Mouse (Mus musculus) limb, embryonic 15.5 days (tissue): ENCODE measurements around the gene G530012D18Rik. TPM values are rescaled to one million over a fixed set of nuclear protein-coding genes. Genes with fewer than 3 reads are reported as not detected.
"Not testable (repeated sequence)": the region's sequence is repeated elsewhere in the genome, so short reads cannot be mapped to it uniquely, and the experiment has no call there.

ENCODE experiments used
- ATAC-seq: fragments of 200-750 bp; cut with Nextera tagmentation; 2 replicates; pipeline ENCODE4 v1.8.0; 2017; ENCODE audit warnings: low read depth, moderate TSS enrichment; ENCODE audit not compliant: insufficient number of reproducible peaks, low FRiP score, low TSS enrichment
- H3K27ac ChIP-seq: fragments of 300-500 bp; sonication (generic); 2 replicates; pipeline ENCODE4 v1.5.1; 2015; ENCODE audit warnings: moderate library complexity, mild to moderate bottlenecking, inconsistent platforms
- H3K27me3 ChIP-seq: fragments of 300-500 bp; sonication (generic); 2 replicates; pipeline ENCODE4 v1.6.1; 2015; ENCODE audit warnings: inconsistent platforms
- H3K36me3 ChIP-seq: fragments of 300-500 bp; sonication (generic); 2 replicates; pipeline ENCODE4 v1.6.1; 2015; ENCODE audit warnings: inconsistent platforms
- H3K4me1 ChIP-seq: fragments of 300-500 bp; sonication (generic); 2 replicates; pipeline ENCODE4 v1.6.1; 2015; ENCODE audit warnings: inconsistent platforms
- H3K4me2 ChIP-seq: fragments of 300-500 bp; sonication (generic); 2 replicates; pipeline ENCODE4 v1.6.1; 2015; ENCODE audit warnings: mild to moderate bottlenecking, inconsistent platforms
- H3K4me3 ChIP-seq: fragments of 300-500 bp; sonication (generic); 2 replicates; pipeline ENCODE4 v1.5.1; 2015; ENCODE audit warnings: mild to moderate bottlenecking, inconsistent platforms
- H3K9ac ChIP-seq: fragments of 300-500 bp; sonication (generic); 2 replicates; pipeline ENCODE4 v1.6.1; 2015; ENCODE audit warnings: inconsistent platforms
- H3K9me3 ChIP-seq: fragments of 300-500 bp; sonication (generic); 2 replicates; pipeline ENCODE4 v1.6.1; 2016; ENCODE audit warnings: inconsistent platforms
- WGBS: fragments of 180-500 bp; shearing (Covaris S2); methylation state at CpG from one replicate; pipeline ENCODE4 v1.1.7; 2015; 5-methylcytosine and 5-hydroxymethylcytosine counted together
- polyA plus RNA-seq: library from polyadenylated mRNA; unstranded; fragments of >200 nt; fragmentation: Nextera tagmentation; extraction: Ambion mirVana; gene quantifications from 2 replicates; pipeline ENCODE4 v1.2.1, GENCODE M21; 2015

The G530012D18Rik gene
- not detected in 2 replicates for polyA plus RNA-seq

DNA sequence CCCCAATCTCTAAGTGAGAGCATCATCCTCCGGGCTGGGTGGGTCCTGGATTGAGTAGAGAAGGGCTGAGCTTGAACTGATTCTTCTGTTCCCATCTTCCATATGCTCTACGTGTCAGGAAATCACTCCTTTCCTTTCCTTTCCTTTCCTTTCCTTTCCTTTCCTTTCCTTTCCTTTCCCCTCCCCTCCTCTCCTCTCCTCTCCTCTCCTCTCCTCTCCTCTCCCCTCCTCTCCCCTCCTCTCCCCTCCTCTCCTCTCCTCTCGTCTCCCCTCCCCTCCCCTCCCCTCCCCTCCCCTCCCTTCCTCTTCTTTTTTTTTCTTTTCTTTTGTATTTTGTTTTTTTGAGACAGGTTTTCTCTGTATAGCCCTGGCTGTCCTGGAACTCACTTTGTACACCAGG, at the start of gene G530012D18Rik:
TSS of gene G530012D18Rik (plus strand) at position 301 of the 400 bp plus-strand sequence.
- not testable (repeated sequence) for H3K9ac ChIP-seq, H3K4me2 ChIP-seq, H3K27me3 ChIP-seq, ATAC-seq, H3K9me3 ChIP-seq, H3K27ac ChIP-seq, H3K4me1 ChIP-seq, H3K36me3 ChIP-seq, H3K4me3 ChIP-seq
- 60% methylated on average over 2 of the region's 3 CpGs for WGBS

DNA sequence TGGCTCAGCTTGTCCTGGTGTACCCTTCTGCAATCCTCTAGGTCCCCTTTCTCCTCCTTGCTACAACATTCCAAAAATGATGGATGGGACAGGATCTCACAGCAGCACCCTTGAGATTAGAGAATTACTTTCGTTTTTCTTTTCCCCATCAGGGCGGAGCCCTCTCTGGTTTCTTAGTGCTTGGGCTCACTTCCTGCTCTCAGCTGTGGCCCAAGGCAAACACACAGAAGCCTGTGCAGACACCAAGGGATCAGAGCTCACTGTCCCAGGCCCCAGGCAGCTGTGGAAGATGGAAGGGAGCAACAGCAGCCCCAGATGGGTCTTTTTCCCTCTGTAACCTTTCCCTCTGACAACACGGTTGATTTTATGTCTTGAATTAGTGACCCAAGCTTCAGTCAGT, 49.1 kb upstream of the G530012D18Rik start:
- 51% methylated on average over 3 of the region's 3 CpGs for WGBS
- not testable (repeated sequence) for ATAC-seq

DNA sequence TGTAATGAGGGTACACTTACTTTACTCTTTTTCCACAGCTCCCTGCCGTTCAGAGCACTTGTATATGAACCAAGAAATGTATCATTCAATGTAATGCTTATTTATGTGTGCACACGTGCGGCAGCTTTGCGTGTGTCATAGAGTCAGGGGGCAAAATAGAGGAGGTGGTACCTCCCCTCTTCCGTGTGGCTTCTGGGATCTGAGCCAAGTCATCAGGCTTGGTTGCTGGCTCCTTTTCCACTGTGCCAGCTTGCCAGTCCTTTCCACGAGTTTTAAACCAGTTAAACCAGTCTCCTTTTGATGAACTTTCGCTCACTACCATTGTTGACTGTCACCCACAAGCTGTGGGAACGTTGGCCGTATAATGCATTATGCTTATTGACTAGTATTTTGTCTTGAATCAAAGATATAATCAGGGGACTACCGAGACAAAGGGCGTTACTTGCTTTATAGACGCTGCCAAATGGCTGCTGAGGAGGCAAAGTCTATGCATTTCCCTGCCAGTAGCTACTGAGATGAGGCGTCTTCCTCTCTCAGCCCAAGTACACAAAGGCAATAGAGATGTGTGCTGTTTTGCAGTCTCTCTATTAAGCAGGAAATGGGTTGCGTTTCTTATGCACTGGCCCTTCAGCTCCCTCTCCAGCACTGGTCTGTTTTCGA, 46.9 kb upstream of the G530012D18Rik start:
- 79% methylated on average over 14 of the region's 15 CpGs for WGBS
- H3K27ac ChIP-seq, ATAC-seq: not testable (repeated sequence)

More for the DNA sequence above, 49.1 kb upstream of the G530012D18Rik start:
- H3K27me3 ChIP-seq, H3K4me3 ChIP-seq, H3K4me1 ChIP-seq, H3K36me3 ChIP-seq, H3K9ac ChIP-seq, H3K4me2 ChIP-seq, H3K27ac ChIP-seq, H3K9me3 ChIP-seq: not testable (repeated sequence)

DNA sequence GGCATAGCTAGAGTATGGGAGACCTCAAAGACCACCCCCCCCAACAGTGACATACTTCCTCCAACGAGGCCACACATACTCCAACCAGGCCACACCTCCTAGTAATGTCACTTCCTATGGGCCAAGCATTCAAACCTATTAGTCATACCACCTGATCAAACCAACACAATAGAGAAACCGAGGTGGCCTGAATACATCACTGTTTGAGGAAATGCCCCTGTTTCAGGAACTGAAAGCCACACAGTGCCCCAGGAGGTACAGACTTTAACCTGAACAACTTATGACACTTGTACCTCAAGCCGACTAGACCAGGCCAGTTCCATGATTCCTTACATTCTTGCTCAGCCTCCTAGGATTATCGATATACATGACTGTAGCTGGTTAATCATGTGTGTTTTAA, 31.7 kb upstream of the G530012D18Rik start:
- WGBS: 75% methylated on average over 4 of the region's 4 CpGs
- not testable (repeated sequence) for H3K9me3 ChIP-seq, H3K36me3 ChIP-seq, H3K27me3 ChIP-seq, H3K27ac ChIP-seq, H3K4me2 ChIP-seq, ATAC-seq, H3K4me3 ChIP-seq, H3K9ac ChIP-seq, H3K4me1 ChIP-seq

More for the DNA sequence above, 46.9 kb upstream of the G530012D18Rik start:
- H3K4me2 ChIP-seq, H3K9me3 ChIP-seq, H3K4me3 ChIP-seq, H3K36me3 ChIP-seq, H3K4me1 ChIP-seq, H3K9ac ChIP-seq, H3K27me3 ChIP-seq: not testable (repeated sequence)

DNA sequence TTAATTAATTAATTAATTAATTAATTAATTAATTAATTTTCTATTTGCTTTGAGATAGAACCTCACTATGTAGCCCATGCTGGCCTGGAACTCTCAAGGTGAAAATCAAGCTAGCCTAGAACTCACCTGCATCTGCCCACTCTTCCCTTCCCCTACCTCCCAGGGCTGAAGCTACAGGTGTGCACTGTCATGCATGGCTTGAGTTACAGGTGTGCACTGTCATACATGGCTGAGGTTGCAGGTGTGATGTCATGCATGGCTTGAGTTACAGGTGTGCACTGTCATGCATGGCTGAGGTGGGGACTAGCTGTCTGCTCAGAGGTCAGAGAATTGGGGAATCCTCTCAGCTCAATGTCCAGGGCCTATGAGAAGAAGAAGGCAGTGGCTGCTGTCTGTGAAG, 29.0 kb upstream of the G530012D18Rik start:
- H3K9me3 ChIP-seq, H3K4me1 ChIP-seq, ATAC-seq: not testable (repeated sequence)

DNA sequence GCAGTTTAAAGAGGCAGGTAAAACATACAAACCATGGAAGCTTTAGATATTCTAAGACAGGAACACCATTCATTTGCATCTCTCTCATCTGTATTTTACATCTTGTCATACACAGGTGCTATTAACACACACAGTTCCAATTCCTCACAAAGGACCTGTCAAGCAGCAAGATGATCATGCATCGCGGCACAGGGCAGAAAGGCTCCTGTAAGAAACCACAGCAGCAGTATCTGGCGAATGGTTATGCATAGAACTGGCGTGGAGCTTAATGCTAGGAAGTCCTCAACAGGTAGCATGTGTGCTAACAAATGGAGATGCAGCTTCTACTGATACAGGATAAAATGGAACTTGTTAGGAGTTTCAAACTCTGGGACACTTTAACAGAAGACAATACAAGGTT, 20.2 kb upstream of the G530012D18Rik start:
- H3K36me3 ChIP-seq, H3K4me3 ChIP-seq, H3K27me3 ChIP-seq, H3K9me3 ChIP-seq, H3K4me1 ChIP-seq, H3K27ac ChIP-seq, H3K9ac ChIP-seq, H3K4me2 ChIP-seq, ATAC-seq: not testable (repeated sequence)
- 84% methylated on average over 4 of the region's 4 CpGs for WGBS

More for the DNA sequence above, 29.0 kb upstream of the G530012D18Rik start:
- H3K27me3 ChIP-seq, H3K9ac ChIP-seq, H3K36me3 ChIP-seq, H3K4me2 ChIP-seq, H3K4me3 ChIP-seq, H3K27ac ChIP-seq: not testable (repeated sequence)

DNA sequence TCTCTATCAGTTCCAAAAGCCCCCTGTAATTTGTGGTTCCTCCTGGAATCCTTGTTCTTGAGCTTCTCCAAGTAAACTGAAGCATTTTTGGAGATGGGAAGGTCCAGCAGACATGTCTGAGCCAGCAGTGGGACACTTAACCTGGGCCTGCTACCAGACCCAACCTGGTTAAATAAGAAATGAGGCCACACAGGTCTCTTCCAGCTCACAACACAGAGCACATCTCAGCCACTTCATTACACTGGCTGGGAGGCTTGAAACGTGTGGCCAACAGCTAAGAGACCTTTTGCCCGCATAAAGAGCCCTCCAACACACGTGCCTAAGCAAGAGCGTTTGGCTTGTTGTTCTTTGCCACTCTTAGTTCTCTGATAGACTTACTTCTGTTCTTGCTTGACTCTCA, 1.9 kb upstream of the G530012D18Rik start:
- not testable (repeated sequence) for H3K9me3 ChIP-seq, H3K4me3 ChIP-seq, H3K27ac ChIP-seq, H3K36me3 ChIP-seq, H3K27me3 ChIP-seq, H3K4me2 ChIP-seq, H3K4me1 ChIP-seq, H3K9ac ChIP-seq, ATAC-seq
- WGBS: 71% methylated on average over 4 of the region's 4 CpGs

DNA sequence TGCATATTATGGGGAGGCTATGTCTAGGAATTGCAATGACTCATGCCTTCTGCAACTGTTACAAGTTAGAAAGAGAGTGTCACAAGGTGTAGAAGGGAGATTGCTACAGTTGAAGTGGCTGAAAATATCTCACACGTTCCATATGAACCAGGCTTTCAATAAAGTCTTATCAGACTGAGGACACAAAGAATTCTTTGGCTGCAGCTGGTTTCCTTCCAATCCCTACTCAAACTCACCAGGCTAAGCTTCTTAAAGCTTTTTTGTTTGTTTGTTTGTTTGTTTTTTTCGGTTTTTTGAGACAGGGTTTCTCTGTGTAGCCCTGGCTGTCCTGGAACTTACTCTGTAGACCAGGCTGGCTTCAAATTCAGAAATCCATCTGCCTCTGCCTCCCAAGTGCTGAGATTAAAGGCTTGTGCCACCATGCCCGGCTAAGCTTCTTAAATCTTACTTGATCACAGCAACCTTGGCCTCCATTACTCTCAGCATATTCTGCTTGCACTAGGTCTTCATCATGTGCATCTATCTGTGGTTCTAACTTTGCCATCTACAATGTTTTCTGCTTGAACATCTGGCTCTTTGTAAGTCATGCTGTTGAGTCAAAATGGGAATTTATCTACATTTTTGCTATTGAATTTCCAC, 3.0 kb downstream of the G530012D18Rik start:
- not testable (repeated sequence) for H3K27me3 ChIP-seq, H3K27ac ChIP-seq, H3K9ac ChIP-seq, H3K4me1 ChIP-seq, H3K4me2 ChIP-seq, ATAC-seq, H3K36me3 ChIP-seq, H3K9me3 ChIP-seq, H3K4me3 ChIP-seq
- WGBS: 53% methylated on average over 3 of the region's 3 CpGs

DNA sequence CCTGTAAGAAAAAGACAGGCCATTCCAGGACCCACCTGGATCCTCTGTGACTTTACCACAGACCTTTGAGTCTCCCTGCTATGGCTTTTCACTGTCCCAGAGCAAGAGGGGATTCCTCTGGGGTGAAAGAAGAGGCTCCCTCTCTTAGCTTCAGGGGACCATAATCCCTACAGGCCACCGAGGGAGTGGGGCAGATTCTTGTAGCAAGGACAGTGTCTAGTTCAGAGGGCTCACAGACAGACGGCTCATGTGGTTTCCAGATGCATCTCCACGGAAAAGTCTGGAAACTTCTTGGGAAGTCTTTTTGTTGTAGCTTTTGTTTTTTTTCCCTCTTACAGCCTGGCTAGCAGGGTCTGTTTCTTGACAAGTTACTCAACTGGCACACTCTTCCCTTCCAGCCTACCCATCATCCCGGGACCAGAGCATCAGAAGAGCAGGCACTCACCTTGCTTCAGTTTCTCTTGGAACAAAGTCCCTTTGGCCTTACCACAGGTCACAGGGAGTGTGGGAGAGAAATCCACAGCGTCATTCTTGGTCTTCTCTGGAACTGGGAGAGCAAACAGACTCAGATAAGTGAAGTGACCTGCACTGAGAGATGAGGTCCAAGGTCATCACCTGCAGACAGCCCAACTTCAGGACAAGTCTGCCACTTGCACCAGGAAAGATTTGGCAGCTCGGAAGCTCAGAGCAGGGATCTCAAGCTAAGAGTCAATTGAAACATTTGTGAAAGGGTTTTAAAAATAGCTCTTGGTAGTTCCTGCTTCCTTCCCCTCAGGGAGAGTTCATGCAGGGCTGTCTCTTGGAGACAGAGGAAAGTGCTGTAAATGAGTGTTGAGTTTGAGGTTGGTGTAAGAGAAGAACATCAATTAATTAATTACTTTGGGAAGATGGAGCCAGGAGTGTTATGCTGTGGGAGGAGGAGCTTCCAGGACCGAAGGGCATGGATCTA, 4.0 kb downstream of the G530012D18Rik start:
- H3K4me3 ChIP-seq, H3K27me3 ChIP-seq, H3K9me3 ChIP-seq, H3K9ac ChIP-seq, H3K27ac ChIP-seq, H3K4me2 ChIP-seq, H3K4me1 ChIP-seq, H3K36me3 ChIP-seq: not testable (repeated sequence)
- WGBS: 60% methylated on average over 6 of the region's 7 CpGs
- 0 out of 2 replicates have a peak, but pooled peaks have one; percentile 19 for ATAC-seq

DNA sequence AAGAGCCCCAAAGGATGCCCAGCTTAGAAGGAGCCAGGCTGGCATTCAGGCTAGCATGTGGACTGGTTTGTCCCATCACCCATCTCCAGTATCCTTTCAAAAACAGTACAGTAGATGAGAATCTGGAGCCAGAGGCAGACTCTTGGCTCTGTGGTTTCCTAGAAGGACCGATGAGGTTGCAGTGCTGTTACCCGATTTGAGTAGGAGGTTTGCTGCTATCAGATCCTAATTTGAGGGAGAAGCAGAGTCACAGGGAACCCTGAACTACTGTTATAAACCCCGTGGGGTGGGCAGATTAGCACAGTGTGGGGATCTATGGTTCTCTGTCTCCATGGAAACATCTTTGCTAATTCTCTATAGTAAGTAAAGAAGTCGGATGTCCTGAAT, 4.7 kb downstream of the G530012D18Rik start:
- 68% methylated on average over 3 of the region's 4 CpGs for WGBS
- not testable (repeated sequence) for H3K36me3 ChIP-seq, H3K4me3 ChIP-seq, H3K9ac ChIP-seq, H3K27ac ChIP-seq, H3K4me2 ChIP-seq, H3K9me3 ChIP-seq, H3K27me3 ChIP-seq, H3K4me1 ChIP-seq
- peak; percentile 63; the same call in 1 of the 2 replicates for ATAC-seq

DNA sequence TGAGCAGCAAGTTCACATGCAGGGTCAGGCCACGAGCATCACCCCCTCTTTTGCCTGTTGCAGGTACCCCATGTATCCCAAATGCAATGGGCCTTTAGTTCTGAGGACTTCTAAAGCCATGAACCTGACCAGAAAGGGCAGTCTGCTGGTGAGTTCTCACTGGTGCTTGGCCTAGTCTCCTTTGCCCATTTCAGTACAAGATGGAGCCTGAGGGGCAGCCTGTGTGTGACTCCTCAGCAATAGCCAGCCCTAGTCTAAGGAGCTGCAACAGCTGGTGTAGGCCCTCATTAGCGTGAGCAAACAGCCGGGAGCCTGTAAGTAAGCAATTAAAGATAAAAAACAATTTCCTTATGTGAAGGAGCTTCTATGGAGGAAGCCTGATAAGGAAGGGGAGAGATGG, 5.1 kb downstream of the G530012D18Rik start:
- not testable (repeated sequence) for ATAC-seq, H3K36me3 ChIP-seq, H3K27ac ChIP-seq, H3K4me2 ChIP-seq, H3K4me1 ChIP-seq, H3K4me3 ChIP-seq, H3K27me3 ChIP-seq, H3K9me3 ChIP-seq, H3K9ac ChIP-seq
- WGBS: 64% methylated on average over 3 of the region's 3 CpGs

DNA sequence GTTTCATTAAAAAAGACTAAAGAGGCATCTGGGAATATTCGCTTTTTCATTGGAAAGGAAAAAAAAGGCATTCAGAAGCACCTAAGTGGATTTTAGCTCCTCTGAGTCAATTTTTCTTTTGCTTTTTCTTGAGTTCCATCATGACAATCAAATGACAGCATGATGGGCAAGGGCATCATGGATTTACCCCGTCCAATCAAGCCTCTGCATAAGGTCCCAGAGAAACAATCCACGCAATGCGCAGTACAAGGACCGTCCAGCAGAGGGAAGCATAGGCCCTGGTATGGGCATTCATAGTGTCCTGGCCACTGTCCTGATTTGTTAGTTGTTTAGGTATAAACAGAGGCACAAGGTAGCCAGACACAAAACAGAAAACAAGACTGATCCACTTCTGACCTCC, 6.0 kb downstream of the G530012D18Rik start:
- not testable (repeated sequence) for H3K4me3 ChIP-seq, H3K4me1 ChIP-seq, H3K27ac ChIP-seq, H3K9ac ChIP-seq, ATAC-seq, H3K4me2 ChIP-seq, H3K27me3 ChIP-seq, H3K9me3 ChIP-seq, H3K36me3 ChIP-seq
- WGBS: 32% methylated on average over 5 of the region's 5 CpGs
